Mouse (Mus musculus) liver, postnatal 0 days (tissue): ENCODE measurements around the gene Clk1. TPM values are rescaled to one million over a fixed set of nuclear protein-coding genes. Genes with fewer than 3 reads are reported as not detected.
A peak's percentile ranks its signal among the peaks of the same experiment; 100 is the strongest.

Source experiments
- ATAC-seq: fragments of 200-750 bp; cut with Nextera tagmentation; 2 replicates; pipeline ENCODE4 v1.8.0; 2017; ENCODE audit warnings: mild to moderate bottlenecking, moderate library complexity
- DNase-seq: peaks from one replicate; pipeline ENCODE4 v3.0.0-alpha.2; 2016
- H3K27ac ChIP-seq: fragments of 300-500 bp; sonication (generic); 2 replicates; pipeline ENCODE4 v1.5.1; 2014; ENCODE audit warnings: antibody characterized with exemption, moderate library complexity, mild to moderate bottlenecking, low read depth
- H3K27me3 ChIP-seq: fragments of 300-500 bp; sonication (generic); 2 replicates; pipeline ENCODE4 v1.6.1; 2014; ENCODE audit warnings: low read length, control low read depth, mixed read lengths; ENCODE audit not compliant: insufficient read depth
- H3K36me3 ChIP-seq: fragments of 300-500 bp; sonication (generic); replicated peaks from 2 replicates; pipeline ENCODE4 v1.6.1; 2014; ENCODE audit warnings: mild to moderate bottlenecking, control low read depth, low read length, moderate library complexity, mixed read lengths; ENCODE audit not compliant: insufficient read depth
- H3K4me1 ChIP-seq: fragments of 300-500 bp; sonication (generic); 2 replicates; pipeline ENCODE4 v1.6.1; 2014; ENCODE audit warnings: antibody characterized with exemption, mild to moderate bottlenecking, control low read depth; ENCODE audit not compliant: insufficient read depth
- H3K4me2 ChIP-seq: fragments of 300-500 bp; sonication (generic); 2 replicates; pipeline ENCODE4 v1.6.1; 2014; ENCODE audit warnings: low read depth, mild to moderate bottlenecking, low read length, moderate library complexity, mixed read lengths
- H3K4me3 ChIP-seq: fragments of 300-500 bp; sonication (generic); 2 replicates; pipeline ENCODE4 v1.5.1; 2014; ENCODE audit warnings: low read depth, low read length
- H3K9ac ChIP-seq: fragments of 300-500 bp; sonication (generic); replicated peaks from 2 replicates; pipeline ENCODE4 v1.6.1; 2014; ENCODE audit warnings: mild to moderate bottlenecking, moderate library complexity
- H3K9me3 ChIP-seq: fragments of 300-500 bp; sonication (generic); 2 replicates; pipeline ENCODE4 v1.6.1; 2016; ENCODE audit warnings: mild to moderate bottlenecking, control low read depth, low read length, mixed read lengths
- CTCF ChIP-seq: sonication (generic); IDR thresholded peaks from 2 replicates; pipeline ENCODE4 v1.5.1; 2016; ENCODE audit warnings: antibody characterized with exemption, low read depth
- EP300 ChIP-seq: IDR thresholded peaks from 2 replicates; pipeline ENCODE4 v1.6.1; 2016; ENCODE audit warnings: antibody characterized with exemption, low read depth, mild to moderate bottlenecking
- WGBS: fragments of 180-500 bp; shearing (Covaris S2); extraction: QIAGEN DNeasy Blood & Tissue Kit; methylation state at CpG from one replicate; pipeline ENCODE4 v1.1.7; 2014; ENCODE audit not compliant: insufficient replicate concordance; 5-methylcytosine and 5-hydroxymethylcytosine counted together
- polyA plus RNA-seq: library from polyadenylated mRNA; unstranded; fragments of >200 nt; fragmentation: Nextera tagmentation; extraction: Ambion mirVana; gene quantifications from 2 replicates; pipeline ENCODE4 v1.2.1, GENCODE M21; 2015

Clk1 gene
- polyA plus RNA-seq, 1 experiment from 2014 or later: 76.6 TPM

GRCm38 (mm10) chr1:58410776-58411175, 13.1 kb downstream of the Clk1 start:
- no peak for TF ChIP-seq CTCF
- no peak for TF ChIP-seq EP300
- Histone ChIP-seq H3K4me3 (no peak overlapping the region), H3K27me3 (no peaks in the 10 kb centered on the region), H3K4me1 (no peaks in the 10 kb centered on the region), H3K4me2 (no peak overlapping the region), H3K36me3 (peaks cover 66% of the 10 kb centered on the region), H3K9me3 (no peaks in the 10 kb centered on the region), H3K9ac (no peak overlapping the region), H3K27ac (no peak overlapping the region)
- DNase-seq (no peak), ATAC-seq (no peak)
- 88% methylated on average over 7 of the region's 7 CpGs for whole genome bisulfite sequencing

DNA sequence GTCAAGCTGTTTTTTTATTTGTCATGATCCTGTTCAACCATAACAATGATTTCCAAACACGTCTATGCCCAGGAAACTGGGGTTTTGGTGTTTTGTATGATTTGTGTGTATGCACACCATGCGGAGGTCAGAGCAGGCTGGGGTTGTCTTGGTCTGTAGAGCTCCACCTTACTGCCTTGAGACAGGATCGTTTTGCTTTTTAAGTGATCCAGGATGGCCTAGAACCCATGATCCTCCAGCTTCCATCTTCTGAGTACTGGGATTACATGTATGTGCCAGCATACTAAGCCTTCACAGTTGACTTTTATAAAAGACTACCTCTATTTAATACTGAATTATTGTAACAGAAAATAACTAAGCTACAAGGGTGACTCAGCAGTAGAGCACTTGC, 13.7 kb downstream of the Clk1 start:
- DNase-seq (no peak), ATAC-seq (no peak)
- H3K4me2 ChIP-seq: no peak overlapping the region
- H3K9ac ChIP-seq: no peak overlapping the region
- no peak for TF ChIP-seq EP300
- no peak for TF ChIP-seq CTCF
- no peaks in the 10 kb centered on the region for H3K9me3 ChIP-seq
- WGBS: 71% methylated on average over 3 of the region's 3 CpGs
- no peaks in the 10 kb centered on the region for H3K27me3 ChIP-seq
- H3K4me3 ChIP-seq: no peak overlapping the region
- no peak overlapping the region for H3K27ac ChIP-seq
- H3K4me1 ChIP-seq: no peaks in the 10 kb centered on the region
- peaks cover 61% of the 10 kb centered on the region for H3K36me3 ChIP-seq

- no peak overlapping the region for H3K9ac ChIP-seq
- WGBS: 74% methylated on average over 5 of the region's 5 CpGs
- ATAC-seq (peak; percentile 29), DNase-seq (no peak)
- TF ChIP-seq EP300: no peak
- TF ChIP-seq CTCF: no peak
- H3K27ac ChIP-seq: no peak overlapping the region
- no peaks in the 10 kb centered on the region for H3K27me3 ChIP-seq
- no peak overlapping the region for H3K4me3 ChIP-seq
- H3K4me2 ChIP-seq: no peak overlapping the region
- no peaks in the 10 kb centered on the region for H3K4me1 ChIP-seq
- peaks cover 57% of the 10 kb centered on the region for H3K36me3 ChIP-seq
- no peaks in the 10 kb centered on the region for H3K9me3 ChIP-seq
These were observed 14.2 kb downstream of the Clk1 start for GRCm38 (mm10) chr1:58409553-58410197.

GRCm38 (mm10) chr1:58408141-58408540, 15.7 kb downstream of the Clk1 start:
- no peaks in the 10 kb centered on the region for H3K27me3 ChIP-seq
- 84% methylated on average over 6 of the region's 6 CpGs for WGBS
- peaks cover 57% of the 10 kb centered on the region for H3K36me3 ChIP-seq
- no peak overlapping the region for H3K9ac ChIP-seq
- H3K9me3 ChIP-seq: no peaks in the 10 kb centered on the region
- no peak for ATAC-seq
- H3K27ac ChIP-seq: no peak overlapping the region
- TF ChIP-seq EP300 (no peak), CTCF (no peak)
- DNase-seq: no peak
- no peaks in the 10 kb centered on the region for H3K4me1 ChIP-seq
- H3K4me3 ChIP-seq: no peak overlapping the region
- no peak overlapping the region for H3K4me2 ChIP-seq

- Histone ChIP-seq H3K27ac (no peak overlapping the region), H3K4me1 (no peaks in the 10 kb centered on the region), H3K9me3 (no peaks in the 10 kb centered on the region), H3K9ac (no peak overlapping the region), H3K4me3 (no peak overlapping the region), H3K36me3 (peaks cover 57% of the 10 kb centered on the region), H3K4me2 (no peak overlapping the region), H3K27me3 (no peaks in the 10 kb centered on the region)
- 96% methylated on average over 7 of the region's 7 CpGs for WGBS
- DNase-seq (peak; percentile 10), ATAC-seq (no peak)
- TF ChIP-seq EP300: no peak
- no peak for TF ChIP-seq CTCF
These were observed 16.5 kb downstream of the Clk1 start for GRCm38 (mm10) chr1:58407321-58407720.

- no peaks in the 10 kb centered on the region for H3K9me3 ChIP-seq
- no peak overlapping the region for H3K27ac ChIP-seq
- ATAC-seq (no peak), DNase-seq (peak; percentile 7)
- H3K27me3 ChIP-seq: no peaks in the 10 kb centered on the region
- no peak overlapping the region for H3K4me3 ChIP-seq
- no peak overlapping the region for H3K9ac ChIP-seq
- no peaks in the 10 kb centered on the region for H3K4me1 ChIP-seq
- peaks cover 56% of the 10 kb centered on the region for H3K36me3 ChIP-seq
- no peak overlapping the region for H3K4me2 ChIP-seq
- WGBS: 83% methylated on average over 5 of the region's 5 CpGs
- no peak for TF ChIP-seq EP300
- no peak for TF ChIP-seq CTCF
These were observed 20.1 kb downstream of the Clk1 start for GRCm38 (mm10) chr1:58403745-58404144.
